Mouse (Mus musculus): ENCODE measurements around the gene Tmco5. TPM values are rescaled to one million over a fixed set of nuclear protein-coding genes. Genes with fewer than 3 reads are reported as not detected.

Gene Tmco5
- polyA plus RNA-seq, 1 experiment from 2014 or later = not detected

DNA sequence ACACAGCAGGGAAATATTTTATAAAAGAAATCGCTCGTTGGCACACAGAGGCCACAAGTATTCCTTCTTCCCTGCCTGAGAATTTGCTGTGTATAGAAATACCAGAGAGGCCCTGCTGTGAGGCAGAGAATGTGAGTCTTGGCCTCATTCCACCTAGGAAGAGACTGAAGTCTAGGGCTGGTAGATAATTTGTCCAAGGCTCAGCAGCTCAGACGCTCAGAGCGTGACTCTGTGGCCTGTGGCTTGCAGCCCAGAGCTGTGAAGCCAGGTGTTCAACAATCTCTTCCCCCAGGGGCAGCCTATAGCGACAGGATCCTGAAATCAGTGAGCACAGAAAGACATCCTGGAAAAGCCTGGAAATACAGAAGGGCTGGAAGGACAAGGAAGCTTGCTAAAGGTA is 26.2 kb upstream of the Tmco5 start:
- Histone ChIP-seq H3K4me2 (replicated peaks; ENCODE audit: low read depth, low read length) (no peak overlapping the region), H3K9ac (replicated peaks; ENCODE audit: low read depth) (no peak overlapping the region), H3K9me3 (ENCODE audit: low read length) (no peaks in the 10 kb centered on the region), H3K27ac (ENCODE audit: low read length) (no peak overlapping the region), H3K4me1 (ENCODE audit: insufficient read depth, low read depth, low read length) (no peaks in the 10 kb centered on the region), H3K36me3 (ENCODE audit: insufficient read depth, low read length) (no peaks in the 10 kb centered on the region), H3K27me3 (replicated peaks; ENCODE audit: insufficient read depth, low read length) (no peaks in the 10 kb centered on the region), H3K4me3 (ENCODE audit: low read depth, low read length) (no peak overlapping the region)
- TF ChIP-seq CTCF (IDR thresholded peaks at IDR 0.05) (no peak), EP300 (IDR thresholded peaks at IDR 0.05) (no peak)
- WGBS = 31% methylated on average over 5 of the region's 5 CpGs
- no peak for ATAC-seq
- DNase-seq (ENCODE audit: low spot score) = no peak

DNA sequence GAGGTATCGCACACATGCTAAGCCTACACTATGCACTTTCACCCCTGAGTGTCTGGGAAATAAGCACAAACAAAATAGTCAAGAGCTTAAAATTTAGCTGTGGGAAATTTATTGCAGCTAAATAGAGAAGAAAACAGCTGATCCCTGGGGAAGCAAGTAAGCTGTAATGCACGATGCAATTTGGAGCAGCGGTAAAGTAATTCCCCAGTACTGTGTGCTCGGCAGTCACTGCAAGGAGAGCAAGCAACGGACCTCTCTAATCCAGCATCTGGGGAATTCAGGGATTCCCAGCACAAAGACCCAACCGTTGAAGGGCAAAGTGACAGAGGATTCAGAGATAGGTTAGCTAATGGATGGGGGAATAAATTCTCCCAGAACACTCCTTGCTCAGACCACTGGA is 19.8 kb upstream of the Tmco5 start:
- TF ChIP-seq CTCF (IDR thresholded peaks at IDR 0.05) (no peak), EP300 (IDR thresholded peaks at IDR 0.05) (no peak)
- no peaks in the 10 kb centered on the region for H3K9me3 ChIP-seq (ENCODE audit: low read length)
- 57% methylated on average over 6 of the region's 6 CpGs for WGBS
- H3K27ac ChIP-seq (ENCODE audit: low read length) = no peak overlapping the region
- no peak overlapping the region for H3K9ac ChIP-seq (replicated peaks; ENCODE audit: low read depth)
- H3K36me3 ChIP-seq (ENCODE audit: insufficient read depth, low read length) = no peaks in the 10 kb centered on the region
- no peaks in the 10 kb centered on the region for H3K27me3 ChIP-seq (replicated peaks; ENCODE audit: insufficient read depth, low read length)
- ATAC-seq (no peak), DNase-seq (ENCODE audit: low spot score) (no peak)
- H3K4me3 ChIP-seq (ENCODE audit: low read depth, low read length) = no peak overlapping the region
- H3K4me2 ChIP-seq (replicated peaks; ENCODE audit: low read depth, low read length) = no peak overlapping the region
- no peaks in the 10 kb centered on the region for H3K4me1 ChIP-seq (ENCODE audit: insufficient read depth, low read depth, low read length)

DNA sequence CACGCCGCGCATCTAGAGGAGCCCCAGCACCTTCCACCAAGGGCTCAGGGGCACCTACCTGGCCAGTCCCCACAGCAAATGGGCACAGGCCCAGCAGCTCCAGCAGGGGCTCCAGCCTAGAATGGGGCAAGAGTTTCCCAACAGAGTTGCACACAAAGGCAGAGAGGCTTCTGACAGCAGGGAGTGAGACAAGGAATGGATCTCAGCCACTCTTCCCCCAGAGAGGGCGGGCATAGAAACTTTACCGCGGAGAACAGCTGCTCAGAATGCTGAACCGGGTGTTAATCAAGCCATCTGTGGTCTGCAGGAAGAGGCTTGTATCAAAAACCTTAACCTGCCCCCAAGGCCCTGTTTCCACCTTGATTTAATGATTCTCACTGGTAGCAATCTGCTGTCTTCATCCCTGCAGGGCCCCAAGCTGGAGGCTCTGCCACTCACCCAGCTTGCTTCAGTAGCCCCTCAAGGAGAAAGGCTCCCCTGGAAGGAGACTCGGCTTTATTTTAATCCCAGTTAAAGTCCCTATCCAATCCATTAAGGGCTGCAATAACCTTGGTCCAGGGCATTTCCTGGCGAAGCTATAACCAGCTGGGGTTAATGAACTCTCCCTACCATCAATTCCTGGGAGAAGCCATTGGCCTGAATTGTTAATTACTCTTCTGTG is 1.4 kb upstream of the Tmco5 start:
- Histone ChIP-seq H3K4me2 (replicated peaks; ENCODE audit: low read depth, low read length) (no peak overlapping the region), H3K27me3 (replicated peaks; ENCODE audit: insufficient read depth, low read length) (no peaks in the 10 kb centered on the region), H3K9me3 (ENCODE audit: low read length) (no peaks in the 10 kb centered on the region), H3K27ac (ENCODE audit: low read length) (no peak overlapping the region), H3K36me3 (ENCODE audit: insufficient read depth, low read length) (no peaks in the 10 kb centered on the region), H3K4me3 (ENCODE audit: low read depth, low read length) (no peak overlapping the region), H3K4me1 (ENCODE audit: insufficient read depth, low read depth, low read length) (no peaks in the 10 kb centered on the region), H3K9ac (replicated peaks; ENCODE audit: low read depth) (no peak overlapping the region)
- TF ChIP-seq EP300 (IDR thresholded peaks at IDR 0.05) = no peak
- no peak for TF ChIP-seq CTCF (IDR thresholded peaks at IDR 0.05)
- WGBS = 49% methylated on average over 9 of the region's 9 CpGs
- DNase-seq (ENCODE audit: low spot score) = no peak
- no peak for ATAC-seq

DNA sequence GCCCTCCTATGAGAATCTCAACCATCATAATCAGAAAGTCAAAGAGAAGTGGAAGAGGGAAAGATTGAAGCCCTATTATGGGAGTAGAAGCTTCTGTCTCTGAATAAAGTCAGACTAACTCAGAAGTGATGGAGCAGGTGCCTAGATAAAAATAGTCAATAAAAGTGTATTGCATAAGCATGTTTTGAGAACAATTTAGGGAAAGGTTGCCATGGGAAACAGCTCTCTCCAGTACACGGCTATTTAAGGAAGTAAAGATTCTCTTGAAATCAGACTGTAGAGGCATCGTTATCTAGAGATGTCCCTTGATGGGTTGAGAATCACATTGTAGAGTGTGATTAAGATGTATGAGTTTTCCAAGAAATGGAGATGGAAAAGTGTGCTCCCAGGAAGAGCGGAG is 1.2 kb downstream of the Tmco5 start:
- Histone ChIP-seq H3K9ac (replicated peaks; ENCODE audit: low read depth) (no peak overlapping the region), H3K36me3 (ENCODE audit: insufficient read depth, low read length) (no peaks in the 10 kb centered on the region), H3K4me3 (ENCODE audit: low read depth, low read length) (no peak overlapping the region), H3K4me1 (ENCODE audit: insufficient read depth, low read depth, low read length) (no peaks in the 10 kb centered on the region), H3K9me3 (ENCODE audit: low read length) (no peaks in the 10 kb centered on the region), H3K27me3 (replicated peaks; ENCODE audit: insufficient read depth, low read length) (no peaks in the 10 kb centered on the region), H3K4me2 (replicated peaks; ENCODE audit: low read depth, low read length) (no peak overlapping the region), H3K27ac (ENCODE audit: low read length) (no peak overlapping the region)
- no peak for DNase-seq (ENCODE audit: low spot score)
- no peak for ATAC-seq
- TF ChIP-seq EP300 (IDR thresholded peaks at IDR 0.05) (no peak), CTCF (IDR thresholded peaks at IDR 0.05) (no peak)
- 77% methylated on average over 3 of the region's 3 CpGs for WGBS

DNA sequence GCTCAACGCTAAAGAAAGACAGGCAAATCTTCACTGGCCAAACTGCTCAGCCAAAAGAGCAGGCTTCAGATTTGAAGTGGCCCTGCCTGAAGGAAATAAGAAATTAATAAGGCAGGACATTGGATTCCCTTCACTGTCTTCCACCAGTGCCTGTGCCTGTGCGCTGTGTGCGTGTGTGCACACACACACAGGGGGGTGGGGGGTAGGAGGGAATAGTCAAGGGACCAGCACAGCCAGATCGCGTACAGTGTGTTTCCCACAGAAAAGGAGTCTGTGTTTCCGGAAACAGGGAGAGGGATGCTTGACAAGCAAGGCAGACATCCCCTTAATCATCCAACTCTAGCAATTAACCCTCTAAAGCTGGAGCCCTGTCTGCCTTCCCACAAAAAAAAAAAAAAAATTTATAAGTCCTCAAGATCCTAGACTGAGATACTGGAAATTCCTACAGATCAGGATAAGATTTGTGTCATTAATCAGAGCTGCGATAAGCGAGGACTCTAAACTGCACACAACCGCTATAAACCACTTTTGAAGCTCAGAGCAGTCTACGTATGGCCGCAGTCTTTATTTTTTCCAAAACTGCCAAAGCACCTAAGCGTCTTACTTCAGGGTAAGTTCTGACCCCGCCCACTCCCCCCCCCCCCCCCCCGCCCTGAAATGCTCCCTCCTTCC is 15.0 kb downstream of the Tmco5 start:
- ATAC-seq = peak; percentile 21; the same call in 1 of the 2 replicates
- Histone ChIP-seq H3K9ac (replicated peaks; ENCODE audit: low read depth) (no peak overlapping the region), H3K9me3 (ENCODE audit: low read length) (no peaks in the 10 kb centered on the region), H3K36me3 (ENCODE audit: insufficient read depth, low read length) (no peaks in the 10 kb centered on the region), H3K4me1 (ENCODE audit: insufficient read depth, low read depth, low read length) (no peaks in the 10 kb centered on the region), H3K27me3 (replicated peaks; ENCODE audit: insufficient read depth, low read length) (no peaks in the 10 kb centered on the region), H3K4me3 (ENCODE audit: low read depth, low read length) (no peak overlapping the region), H3K4me2 (replicated peaks; ENCODE audit: low read depth, low read length) (peak overlapping the region; percentile 40), H3K27ac (ENCODE audit: low read length) (no peak overlapping the region)
- TF ChIP-seq EP300 (IDR thresholded peaks at IDR 0.05) = no peak
- no peak for TF ChIP-seq CTCF (IDR thresholded peaks at IDR 0.05)
- no peak for DNase-seq (ENCODE audit: low spot score)
- 17% methylated on average over 14 of the region's 14 CpGs for WGBS

DNA sequence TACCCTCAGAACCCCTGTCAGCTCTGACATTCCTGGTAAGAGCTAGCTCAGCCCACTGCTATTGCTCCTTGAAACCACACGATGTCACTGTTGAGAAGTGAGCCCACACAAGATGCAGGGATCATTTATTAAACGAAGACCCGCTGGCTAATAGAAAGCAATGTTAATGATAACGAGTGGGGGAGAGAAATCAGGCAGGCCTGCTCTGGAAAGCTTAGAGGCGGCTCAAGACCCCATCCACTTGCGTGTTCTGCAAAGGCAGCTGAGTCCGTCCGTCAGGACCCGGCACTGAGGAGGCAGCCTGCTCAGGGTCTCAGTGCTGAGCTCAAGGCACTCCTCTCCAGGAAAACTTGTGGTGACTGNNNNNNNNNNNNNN is 15.5 kb downstream of the Tmco5 start:
- Histone ChIP-seq H3K9me3 (ENCODE audit: low read length) (no peaks in the 10 kb centered on the region), H3K4me3 (ENCODE audit: low read depth, low read length) (no peak overlapping the region), H3K27me3 (replicated peaks; ENCODE audit: insufficient read depth, low read length) (no peaks in the 10 kb centered on the region), H3K27ac (ENCODE audit: low read length) (no peak overlapping the region), H3K4me2 (replicated peaks; ENCODE audit: low read depth, low read length) (peak overlapping the region; percentile 40), H3K36me3 (ENCODE audit: insufficient read depth, low read length) (no peaks in the 10 kb centered on the region), H3K4me1 (ENCODE audit: insufficient read depth, low read depth, low read length) (no peaks in the 10 kb centered on the region), H3K9ac (replicated peaks; ENCODE audit: low read depth) (no peak overlapping the region)
- no peak for TF ChIP-seq EP300 (IDR thresholded peaks at IDR 0.05)
- peak; percentile 83 for TF ChIP-seq CTCF (IDR thresholded peaks at IDR 0.05)
- WGBS = 2% methylated on average over 9 of the region's 9 CpGs
- peak; percentile 90 for DNase-seq (ENCODE audit: low spot score)
- ATAC-seq = peak; percentile 85
